Mouse (Mus musculus) gastrocnemius, postnatal 36 days (tissue): ENCODE data around the gene Trafd1. TPM values are rescaled to one million over a fixed set of nuclear protein-coding genes. Genes with fewer than 3 reads are reported as not detected.
"Not testable (repeated sequence)": the region's sequence is repeated elsewhere in the genome, so short reads cannot be mapped to it uniquely, and the experiment has no call there.

Experiments
- DNase-seq, 2 experiments: peaks; one replicate each; pipeline ENCODE4 v3.0.0; 2022
- intact Hi-C: fragments of 180-260 bp; cut with DNase I; formaldehyde crosslinking; loops from one replicate; pipeline ENCODE4 v1.15.1; 2025
- total RNA-seq, 2 experiments: library from RNA; stranded (reverse); gene quantifications; 2 replicates each; pipeline ENCODE4 v1.2.3; 2021

Trafd1 gene
- total RNA-seq, 2 experiments from 2014 or later: 32.1 to 34.3 TPM

GRCm38 (mm10) chr5:121386120-121386909, 883 bp upstream of the Trafd1 start:
- intact Hi-C loops: no loop called here
- no peak for DNase-seq

GRCm38 (mm10) chr5:121384757-121385460, 523 bp downstream of the Trafd1 start:
- DNase-seq: peak in 1 of 2 experiments; percentile 69
- intact Hi-C loops: no loop called here

GRCm38 (mm10) chr5:121383857-121384756, 1.3 kb downstream of the Trafd1 start:
- intact Hi-C loops: no loop called here
- no peak for DNase-seq

GRCm38 (mm10) chr5:121380692-121381091, 4.7 kb downstream of the Trafd1 start:
- no peak for DNase-seq
- intact Hi-C loops: no loop called here

GRCm38 (mm10) chr5:121378678-121379256, 6.7 kb downstream of the Trafd1 start:
- intact Hi-C loops: loop anchor here (5.0 kb wide), 1 partner anchor 161 kb away; no protein-coding TSS in a partner anchor
- no peak for DNase-seq

- intact Hi-C loops: loop anchor here (5.0 kb wide), 1 partner anchor 160 kb away; no protein-coding TSS in a partner anchor
- not testable (repeated sequence) for DNase-seq
Observed at GRCm38 (mm10) chr5:121376972-121377371, 8.5 kb downstream of the Trafd1 start.

GRCm38 (mm10) chr5:121374790-121375189, 10.6 kb downstream of the Trafd1 start:
- intact Hi-C loops: loop anchor here (5.0 kb wide), 1 partner anchor 157 kb away; no protein-coding TSS in a partner anchor
- no peak for DNase-seq

- intact Hi-C loops: no loop called here
- DNase-seq: no peak
Observed at GRCm38 (mm10) chr5:121371712-121372111, 13.7 kb downstream of the Trafd1 start.

- no peak for DNase-seq
- intact Hi-C loops: no loop called here
Observed at GRCm38 (mm10) chr5:121367255-121367654, 18.2 kb downstream of the Trafd1 start.

GRCm38 (mm10) chr5:121366449-121367225, 18.8 kb downstream of the Trafd1 start:
- intact Hi-C loops: no loop called here
- DNase-seq: no peak

- DNase-seq: no peak
- intact Hi-C loops: no loop called here
Observed at GRCm38 (mm10) chr5:121363441-121363840, 22.0 kb downstream of the Trafd1 start.

GRCm38 (mm10) chr5:121361696-121362095, 23.7 kb downstream of the Trafd1 start:
- DNase-seq: no peak
- intact Hi-C loops: no loop called here

GRCm38 (mm10) chr5:121359229-121359628, 26.2 kb downstream of the Trafd1 start:
- intact Hi-C loops: no loop called here
- no peak for DNase-seq

GRCm38 (mm10) chr5:121343997-121344396, 41.4 kb downstream of the Trafd1 start:
- DNase-seq: no peak
- intact Hi-C loops: no loop called here

GRCm38 (mm10) chr5:121342490-121342889, 42.9 kb downstream of the Trafd1 start:
- no peak for DNase-seq
- intact Hi-C loops: no loop called here

GRCm38 (mm10) chr5:121340965-121341473, 44.4 kb downstream of the Trafd1 start:
- intact Hi-C loops: no loop called here
- DNase-seq: no peak

- intact Hi-C loops: no loop called here
- DNase-seq: no peak
Observed at GRCm38 (mm10) chr5:121339507-121340230, 45.8 kb downstream of the Trafd1 start.

GRCm38 (mm10) chr5:121336776-121337175, 48.7 kb downstream of the Trafd1 start:
- DNase-seq: no peak
- intact Hi-C loops: no loop called here

GRCm38 (mm10) chr5:121336009-121336408, 49.4 kb downstream of the Trafd1 start:
- DNase-seq: no peak
- intact Hi-C loops: no loop called here
